Mouse (Mus musculus) left cerebral cortex, adult 6 months (tissue): ENCODE results near the gene Rhox4f. TPM values are rescaled to one million over a fixed set of nuclear protein-coding genes. Genes with fewer than 3 reads are reported as not detected.

Source experiments
- long read RNA-seq, 2 experiments: library from polyadenylated mRNA; unstranded; transcript quantifications; one replicate each; pipeline ENCODE4 v2.0.0; 2019 to 2020
- polyA plus RNA-seq: library from polyadenylated mRNA; unstranded; fragments of <200 nt; fragmentation: Nextera tagmentation; gene quantifications from 2 replicates; pipeline ENCODE4 v1.2.3, GENCODE M21; 2021

The Rhox4f gene
- polyA plus RNA-seq = not detected in 2 replicates
- long read RNA-seq, experiment 1 = 0 reads
- long read RNA-seq, experiment 2 = 0 reads

GRCm38 (mm10) chrX:37607604-37608003 lies at the start of gene Rhox4f:
Rhox4f (minus strand) TSS chrX:37607704.

GRCm38 (mm10) chrX:37651227-37651626 lies 43.7 kb upstream of the Rhox4f start, which contains the start of gene Rhox4g:
Rhox4g (minus strand) TSS chrX:37651327.

DNA sequence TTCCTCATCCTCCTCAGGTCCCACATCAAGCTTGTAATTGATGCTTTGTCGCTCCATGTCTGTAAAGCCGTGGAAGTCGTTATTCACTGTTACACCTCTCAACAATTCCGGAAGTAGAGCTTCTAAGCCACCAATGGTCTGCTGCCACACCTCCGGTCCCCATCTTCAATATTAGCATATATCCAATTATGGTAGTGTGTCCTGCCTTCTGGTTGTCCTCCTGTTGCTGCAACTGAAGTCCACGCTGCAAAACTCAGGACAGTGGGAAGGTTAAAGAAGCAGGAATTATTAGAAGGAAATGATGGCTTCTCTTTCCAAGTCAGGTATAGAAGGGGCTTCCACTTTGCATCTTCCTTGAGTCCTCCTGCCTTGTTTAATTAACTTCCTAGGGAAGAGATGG lies 35.9 kb upstream of the Rhox4f start, which contains the start of gene Rhox2g:
Gene Rhox2g, minus strand, starts transcription at position 101 of the 400 bp plus-strand sequence.

GRCm38 (mm10) chrX:37628512-37628911 lies 21.0 kb upstream of the Rhox4f start, which contains the start of gene Rhox3g:
Rhox3g (minus strand) TSS chrX:37628612.

DNA sequence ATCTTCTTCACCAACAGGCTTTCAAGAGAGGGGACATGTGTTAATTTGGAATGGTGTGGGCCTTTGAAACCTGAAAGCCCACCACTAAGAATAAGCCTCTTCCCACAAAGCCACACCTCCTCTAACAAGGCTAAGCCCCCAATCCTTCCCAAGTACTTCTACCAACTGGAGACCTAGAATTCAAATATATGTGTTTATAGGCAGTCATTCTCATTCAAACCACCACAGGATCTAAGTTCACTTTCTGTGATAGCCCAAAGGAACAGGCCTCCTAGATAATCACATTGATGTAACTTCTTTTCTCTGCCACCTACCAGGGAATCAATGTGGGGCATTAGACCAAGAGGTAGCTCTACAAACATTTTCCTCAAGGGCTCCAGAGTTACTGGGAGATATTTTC lies 26.8 kb downstream of the Rhox4f start, which contains the start of gene Rhox3f:
Gene Rhox3f, plus strand, starts transcription at position 301 of the 400 bp plus-strand sequence.

DNA sequence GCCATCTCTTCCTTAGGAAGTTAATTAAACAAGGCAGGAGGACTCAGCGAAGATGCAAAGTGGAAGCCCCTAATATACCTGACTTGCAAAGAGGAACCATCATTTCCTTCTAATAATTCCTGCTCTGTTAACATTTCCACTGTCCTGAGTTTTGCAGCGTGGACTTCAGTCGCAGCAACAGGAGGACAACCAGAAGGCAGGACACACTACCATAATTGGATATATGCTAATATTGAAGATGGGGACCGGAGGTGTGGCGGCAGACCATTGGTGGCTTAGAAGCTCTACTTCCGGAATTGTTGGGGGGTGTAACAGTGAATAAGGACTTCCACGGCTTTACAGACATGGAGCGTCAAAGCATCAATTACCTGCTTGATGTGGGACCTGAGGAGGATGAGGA lies 36.4 kb downstream of the Rhox4f start, which contains the start of gene Rhox2f:
Gene Rhox2f, plus strand, starts transcription at position 301 of the 400 bp plus-strand sequence.

GRCm38 (mm10) chrX:37557112-37557511 lies 50.4 kb downstream of the Rhox4f start, which contains the start of gene Rhox4e:
Rhox4e (plus strand) TSS chrX:37557412.

Other genes with a start within 250 kb of the Rhox4f start
- not detected in 2 replicates for gene Rhox3a2, start 227.7 kb downstream of the Rhox4f start, polyA plus RNA-seq
- gene Rhox4a2, start 216.9 kb downstream of the Rhox4f start, polyA plus RNA-seq = not detected in 2 replicates
- gene Rhox2b, start 195.6 kb downstream of the Rhox4f start, polyA plus RNA-seq = not detected in 2 replicates
- not detected in 2 replicates for gene Rhox4b, start 175.2 kb downstream of the Rhox4f start, polyA plus RNA-seq
- not detected in 2 replicates for gene Rhox2c, start 154.0 kb downstream of the Rhox4f start, polyA plus RNA-seq
- not detected in 2 replicates for gene Rhox3c, start 149.1 kb downstream of the Rhox4f start, polyA plus RNA-seq
- gene Rhox4c, start 127.4 kb downstream of the Rhox4f start, polyA plus RNA-seq = not detected in 2 replicates
- gene Rhox2d, start 114.3 kb downstream of the Rhox4f start, polyA plus RNA-seq = not detected in 2 replicates
- not detected in 2 replicates for gene Rhox4d, start 93.3 kb downstream of the Rhox4f start, polyA plus RNA-seq
- gene Rhox2e, start 77.3 kb downstream of the Rhox4f start, polyA plus RNA-seq = not detected in 2 replicates
- gene Rhox3e, start 65.7 kb downstream of the Rhox4f start, polyA plus RNA-seq = not detected in 2 replicates
- gene Rhox4e, start 50.3 kb downstream of the Rhox4f start, polyA plus RNA-seq = not detected in 2 replicates
- not detected in 2 replicates for gene Rhox2f, start 36.3 kb downstream of the Rhox4f start, polyA plus RNA-seq
- gene Rhox3f, start 26.7 kb downstream of the Rhox4f start, polyA plus RNA-seq = not detected in 2 replicates
- not detected in 2 replicates for gene Rhox3g, start 20.9 kb upstream of the Rhox4f start, polyA plus RNA-seq
- not detected in 2 replicates for gene Rhox2g, start 35.8 kb upstream of the Rhox4f start, polyA plus RNA-seq
- not detected in 2 replicates for gene Rhox4g, start 43.6 kb upstream of the Rhox4f start, polyA plus RNA-seq
- gene Rhox3h, start 61.1 kb upstream of the Rhox4f start, polyA plus RNA-seq = not detected in 2 replicates
- gene Rhox2h, start 65.6 kb upstream of the Rhox4f start, polyA plus RNA-seq = not detected in 2 replicates
- 0.28 TPM in 1 of 2 replicates, not detected in the other for gene Rhox5, start 197.1 kb upstream of the Rhox4f start, polyA plus RNA-seq
- gene Rhox6, start 219.2 kb upstream of the Rhox4f start, polyA plus RNA-seq = not detected in 2 replicates
- not detected in 2 replicates for gene Rhox7a, start 224.0 kb upstream of the Rhox4f start, polyA plus RNA-seq